Mouse (Mus musculus): Measurements from ENCODE around the gene Vps26a.

GRCm38 (mm10) chr10:62411431-62412410, 74.9 kb downstream of the Vps26a start:
- TF ChIP-seq GATA1 (IDR thresholded peaks at IDR 0.05; ENCODE audit: low read length), result no peak
- TF ChIP-seq TAL1 (IDR thresholded peaks at IDR 0.05; ENCODE audit: low read length), result no peak
